Mouse (Mus musculus) cortical plate, adult 2 months (tissue): ENCODE data around the gene Cxcr5. TPM values are rescaled to one million over a fixed set of nuclear protein-coding genes. Genes with fewer than 3 reads are reported as not detected.
"Not testable (repeated sequence)": the region's sequence is repeated elsewhere in the genome, so short reads cannot be mapped to it uniquely, and the experiment has no call there.

Experiments
- H3K27ac ChIP-seq: fragments of 200-500 bp; 2 replicates; pipeline ENCODE4 v1.5.1; 2012; ENCODE audit warnings: low read length, control low read depth, inconsistent platforms; ENCODE audit not compliant: insufficient read depth
- H3K4me1 ChIP-seq: fragments of 200-500 bp; 2 replicates; pipeline ENCODE4 v1.6.1; 2011; ENCODE audit warnings: low read length; ENCODE audit not compliant: control insufficient read depth, insufficient read depth
- H3K4me3 ChIP-seq: fragments of 200-500 bp; 2 replicates; pipeline ENCODE4 v1.5.1; 2011; ENCODE audit warnings: mild to moderate bottlenecking, low read length, control low read depth; ENCODE audit not compliant: insufficient read depth
- CTCF ChIP-seq: fragments of 200-500 bp; IDR thresholded peaks from 2 replicates; pipeline ENCODE4 v1.5.1; 2011; ENCODE audit warnings: mild to moderate bottlenecking, control low read depth, low read length; ENCODE audit not compliant: insufficient read depth; ENCODE audit errors: extremely low read depth
- POLR2A ChIP-seq: fragments of 200-500 bp; IDR thresholded peaks from 2 replicates; pipeline ENCODE4 v1.6.1; 2011; ENCODE audit warnings: mild to moderate bottlenecking, low read length, control low read depth; ENCODE audit not compliant: insufficient read depth; ENCODE audit errors: extremely low read depth
- polyA plus RNA-seq: library from polyadenylated mRNA; depleted of rRNA; stranded (reverse); fragments of >200 nt; gene quantifications from 2 replicates; pipeline ENCODE4 v1.2.3, GENCODE M21; 2012

The Cxcr5 gene
- polyA plus RNA-seq, 1 experiment = 0.06 TPM

DNA sequence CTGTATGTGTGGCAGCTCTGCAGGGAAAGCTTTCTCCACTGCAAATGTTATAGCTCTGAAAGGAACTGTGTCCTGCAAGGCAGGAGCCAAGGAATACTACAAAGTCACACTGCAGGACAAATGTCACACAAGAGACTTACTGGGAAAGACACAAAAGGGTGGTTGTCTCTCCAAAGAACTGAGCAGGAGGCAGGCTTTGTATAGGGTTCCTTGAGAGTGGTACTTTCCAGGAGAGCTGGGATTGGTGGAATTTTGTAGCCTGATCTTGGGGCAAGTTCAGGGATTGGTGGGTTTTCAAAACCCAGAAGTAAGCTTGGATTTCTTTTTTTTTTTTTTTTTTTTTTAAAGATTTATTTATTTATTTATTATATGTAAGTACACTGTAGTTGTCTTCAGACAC lies 27.4 kb upstream of the Cxcr5 start:
- TF ChIP-seq POLR2A = no peak
- no peak for TF ChIP-seq CTCF
- no peaks in the 10 kb centered on the region for H3K4me1 ChIP-seq
- H3K27ac ChIP-seq = no peak overlapping the region
- no peak overlapping the region for H3K4me3 ChIP-seq

DNA sequence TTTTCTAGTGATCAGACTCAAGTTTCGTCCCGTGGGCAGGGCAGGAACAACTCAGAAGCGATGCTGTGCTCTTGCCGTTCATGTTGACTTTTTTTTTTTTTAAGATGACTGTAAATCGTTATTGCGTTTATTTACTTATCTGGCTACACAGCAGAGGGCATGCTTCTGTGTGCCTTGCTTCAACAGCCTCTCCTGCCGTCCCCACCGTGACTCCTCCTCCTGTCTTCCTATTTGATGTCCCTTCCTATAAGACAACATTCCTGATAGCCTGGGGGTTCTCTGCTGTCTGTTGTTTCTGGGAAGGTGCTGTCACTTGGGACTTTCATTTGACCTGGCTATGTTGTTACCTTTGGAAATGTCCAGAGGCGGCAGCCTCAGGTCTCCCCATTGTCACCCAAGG lies 26.9 kb upstream of the Cxcr5 start:
- Histone ChIP-seq H3K27ac (no peak overlapping the region), H3K4me3 (no peak overlapping the region), H3K4me1 (no peaks in the 10 kb centered on the region)
- no peak for TF ChIP-seq POLR2A
- no peak for TF ChIP-seq CTCF

DNA sequence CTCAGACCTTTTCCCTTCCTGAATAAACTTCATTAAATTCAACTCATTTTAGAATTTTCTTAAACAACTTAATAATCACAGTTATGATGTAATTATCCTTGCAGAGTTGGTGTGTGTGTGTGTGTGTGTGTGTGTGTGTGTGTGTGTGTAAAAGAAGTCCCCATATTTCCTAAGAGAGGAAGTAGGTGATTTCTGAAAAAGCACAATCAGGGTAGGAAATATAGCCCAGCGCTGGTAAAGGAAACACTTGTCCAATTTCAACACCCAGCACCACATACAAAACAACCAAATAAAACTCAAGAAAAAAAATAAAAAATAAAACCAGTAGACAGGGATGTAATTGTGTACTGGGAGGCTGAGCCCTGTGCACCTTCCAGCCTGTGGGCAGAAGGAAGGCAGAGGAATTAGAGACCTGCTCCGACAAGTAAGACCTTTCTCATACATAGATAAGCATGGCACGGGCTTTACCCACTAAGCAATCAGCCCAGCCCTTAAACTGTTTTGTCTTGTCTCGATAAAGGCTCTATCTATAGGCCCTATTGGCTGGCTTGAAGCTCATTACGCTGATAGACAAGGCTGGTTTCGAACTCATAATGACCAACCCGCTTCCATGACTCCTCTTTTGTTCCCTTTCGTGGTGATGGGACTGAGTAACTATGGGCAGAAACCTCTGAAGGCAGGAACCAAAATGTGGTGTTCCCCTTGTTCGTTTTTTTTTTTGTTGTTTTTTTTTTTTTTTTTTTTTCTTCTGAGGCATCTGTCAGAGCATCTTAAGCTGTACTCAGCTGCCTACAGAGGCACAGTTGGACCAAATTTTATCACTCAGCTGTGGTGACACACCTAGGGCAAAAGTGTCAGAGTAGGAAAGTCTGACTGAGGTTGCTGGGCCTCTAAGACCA lies 25.8 kb upstream of the Cxcr5 start:
- H3K4me3 ChIP-seq = no peak overlapping the region
- H3K4me1 ChIP-seq = no peaks in the 10 kb centered on the region
- no peak overlapping the region for H3K27ac ChIP-seq
- TF ChIP-seq CTCF = no peak
- no peak for TF ChIP-seq POLR2A

DNA sequence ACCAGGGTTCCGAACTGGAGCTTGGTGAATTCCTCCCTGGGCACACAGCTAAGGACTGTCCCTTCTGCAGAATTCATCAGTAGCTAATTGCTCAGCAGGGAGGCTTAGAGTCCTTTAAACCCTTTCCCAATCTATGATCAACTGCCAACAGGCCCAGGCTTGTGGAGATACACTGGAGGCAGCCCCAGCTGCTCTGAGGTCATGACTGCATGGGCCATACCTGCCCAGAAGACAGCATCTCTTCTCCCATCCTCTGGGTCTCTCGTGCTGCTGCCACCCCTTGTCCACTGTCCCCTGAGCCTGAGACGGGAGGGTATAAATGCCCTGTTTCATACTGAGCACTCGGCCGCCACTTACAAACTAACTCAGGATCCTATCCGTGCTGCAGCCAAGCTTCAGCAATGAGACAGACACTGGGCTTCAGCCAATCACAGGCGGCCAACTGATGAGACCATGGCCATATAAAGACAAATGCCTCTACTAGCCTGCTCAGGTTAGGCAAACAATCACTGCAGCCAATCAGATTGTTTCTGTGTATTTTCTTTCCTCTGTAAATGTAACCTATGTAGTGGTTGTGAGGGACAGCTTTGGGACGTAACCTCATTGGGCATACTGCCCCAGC lies 25.1 kb upstream of the Cxcr5 start:
- no peak for TF ChIP-seq POLR2A
- no peak for TF ChIP-seq CTCF
- H3K4me1 ChIP-seq = no peaks in the 10 kb centered on the region
- H3K4me3 ChIP-seq = no peak overlapping the region
- H3K27ac ChIP-seq = no peak overlapping the region

DNA sequence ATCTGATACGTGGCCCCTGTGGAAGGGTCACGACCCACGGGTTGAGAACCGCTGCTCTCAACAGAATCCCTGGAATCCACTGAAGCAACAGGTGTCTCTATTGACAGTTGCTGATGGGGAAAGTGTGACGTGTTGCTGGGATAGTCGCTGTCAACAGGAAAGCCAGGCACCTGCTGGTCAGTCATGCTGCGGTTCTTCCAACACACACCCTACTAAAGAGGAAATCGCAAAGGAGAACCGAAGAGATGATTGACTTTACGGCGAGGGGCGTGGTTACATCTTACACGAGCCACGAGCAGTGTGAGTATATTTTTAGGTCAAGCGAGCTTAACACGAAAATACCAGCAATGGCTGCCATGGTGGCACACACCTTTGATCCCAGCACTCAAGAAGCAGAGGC lies 20.7 kb upstream of the Cxcr5 start:
- Histone ChIP-seq H3K4me1 (no peaks in the 10 kb centered on the region), H3K4me3 (no peak overlapping the region), H3K27ac (no peak overlapping the region)
- no peak for TF ChIP-seq POLR2A
- no peak for TF ChIP-seq CTCF

DNA sequence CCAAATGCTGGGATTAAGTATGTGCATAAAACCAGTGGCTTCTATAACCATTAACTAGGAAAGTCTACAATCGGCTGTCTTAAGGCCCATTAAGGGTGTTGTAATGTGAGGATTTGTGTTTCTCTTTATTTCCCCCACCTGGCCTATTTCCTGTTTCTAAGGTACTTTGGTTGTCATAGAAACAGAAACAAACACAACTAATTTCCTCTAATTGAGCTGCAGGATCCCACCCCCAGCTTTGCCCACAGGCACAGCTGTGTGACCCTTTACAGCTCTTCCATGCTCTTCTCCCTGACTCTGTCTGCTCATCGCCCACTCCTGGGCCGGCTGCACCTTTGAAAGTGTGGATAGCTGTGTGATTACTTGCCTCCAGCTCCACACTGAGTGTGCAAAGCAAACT lies 19.7 kb upstream of the Cxcr5 start:
- Histone ChIP-seq H3K4me3 (no peak overlapping the region), H3K4me1 (no peaks in the 10 kb centered on the region), H3K27ac (no peak overlapping the region)
- TF ChIP-seq CTCF (no peak), POLR2A (no peak)

DNA sequence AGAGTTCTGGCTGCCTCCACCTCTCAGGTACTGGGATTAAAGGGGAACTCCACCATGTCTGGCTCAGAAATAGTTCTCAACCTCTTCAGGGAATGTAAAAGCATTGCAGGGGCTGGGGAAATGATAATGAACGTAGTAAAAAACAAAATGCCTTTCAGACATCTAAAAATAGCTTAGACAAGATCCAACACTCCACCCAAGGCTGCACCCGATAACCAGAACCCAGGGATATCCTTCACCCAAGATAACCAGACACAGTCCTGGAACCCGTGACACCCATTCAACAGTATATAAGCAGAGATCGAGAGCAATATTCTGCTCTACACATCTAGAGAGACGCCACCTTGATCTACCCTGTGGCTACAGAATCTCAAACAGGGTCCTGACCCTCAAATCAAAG lies 18.4 kb upstream of the Cxcr5 start:
- no peak overlapping the region for H3K27ac ChIP-seq
- H3K4me3 ChIP-seq = no peak overlapping the region
- no peaks in the 10 kb centered on the region for H3K4me1 ChIP-seq
- TF ChIP-seq POLR2A (no peak), CTCF (no peak)

DNA sequence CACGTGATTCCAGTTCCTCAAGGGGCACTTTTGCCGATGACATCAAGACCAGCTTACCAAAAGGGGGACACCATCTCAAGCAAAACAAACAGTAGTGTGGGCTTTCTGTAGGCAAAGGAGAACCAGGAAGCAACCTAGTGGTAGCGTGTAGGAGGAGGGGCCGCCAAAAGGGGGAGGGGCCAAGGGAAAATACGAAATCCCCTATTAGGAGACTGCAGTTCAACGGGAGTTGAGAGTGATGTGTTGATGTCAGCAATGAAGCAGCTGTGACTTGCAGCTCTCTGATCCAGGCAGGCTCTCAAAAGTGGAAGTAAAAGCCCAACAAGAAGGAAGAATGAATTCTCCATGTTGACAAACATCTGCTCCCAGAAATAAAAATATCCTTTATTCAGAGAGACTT lies 17.7 kb upstream of the Cxcr5 start:
- no peak overlapping the region for H3K27ac ChIP-seq
- no peak overlapping the region for H3K4me3 ChIP-seq
- TF ChIP-seq POLR2A (no peak), CTCF (no peak)
- H3K4me1 ChIP-seq = no peaks in the 10 kb centered on the region

DNA sequence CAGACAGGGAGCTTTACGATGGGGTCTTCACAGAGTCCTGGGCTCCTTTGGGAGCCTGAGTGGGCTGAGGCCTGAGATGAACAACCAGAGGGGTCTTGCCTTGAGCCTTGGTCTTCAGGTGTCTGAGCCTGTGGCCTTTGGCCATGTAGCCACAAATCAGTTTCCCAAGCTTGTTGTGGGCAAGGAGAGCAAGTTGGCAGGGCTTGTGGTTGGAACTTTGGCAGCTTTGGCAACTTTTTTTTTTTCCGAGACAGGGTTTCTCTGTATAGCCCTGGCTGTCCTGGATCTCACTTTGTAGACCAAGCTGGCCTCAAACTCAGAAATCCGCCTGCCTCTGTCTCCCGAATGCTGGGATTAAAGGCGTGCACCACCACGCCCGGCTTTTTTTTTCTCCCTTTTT lies 14.4 kb upstream of the Cxcr5 start:
- H3K27ac ChIP-seq, H3K4me1 ChIP-seq, H3K4me3 ChIP-seq: not testable (repeated sequence)

DNA sequence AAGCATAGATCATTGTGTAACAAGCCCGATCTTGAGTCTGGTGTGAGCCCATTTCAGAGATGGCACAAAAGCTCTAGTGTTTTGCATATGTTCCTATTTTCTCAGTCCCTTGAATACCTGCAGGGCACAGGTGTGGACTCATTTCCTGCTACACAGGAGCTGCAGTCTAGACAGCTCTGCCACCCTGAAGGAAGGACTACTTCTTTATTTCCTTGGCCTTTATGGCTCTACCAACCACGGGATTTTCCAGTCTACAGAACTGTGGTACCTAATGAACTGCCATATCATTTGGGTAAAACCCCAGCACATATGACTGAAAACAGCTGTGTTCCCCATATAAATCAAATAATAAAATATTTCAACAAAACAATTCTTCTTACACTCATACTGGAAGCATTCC lies 13.4 kb upstream of the Cxcr5 start:
- TF ChIP-seq CTCF (no peak), POLR2A (no peak)

More for the DNA sequence above, 13.4 kb upstream of the Cxcr5 start:
- no peak overlapping the region for H3K4me3 ChIP-seq
- no peaks in the 10 kb centered on the region for H3K4me1 ChIP-seq
- H3K27ac ChIP-seq = no peak overlapping the region
